Mouse (Mus musculus): ENCODE results near the gene Specc1l.

GRCm38 (mm10) chr10:75326553-75326952 is 114.7 kb downstream of the Specc1l start:
- TF ChIP-seq GATA1 (IDR thresholded peaks at IDR 0.05; ENCODE audit: borderline replicate concordance, low read length) (no peak), FLI1 (IDR thresholded peaks at IDR 0.05; ENCODE audit: low read length) (no peak)

Data from megakaryocyte, embryonic 14.5 days (primary cell).